Mouse (Mus musculus): ENCODE results near the gene Sidt1.
"Not testable (repeated sequence)": the region's sequence is repeated elsewhere in the genome, so short reads cannot be mapped to it uniquely, and the experiment has no call there.

Sidt1 gene

GRCm38 (mm10) chr16:44303822-44304221 lies 29.2 kb downstream of the Sidt1 start:
- no peak for DNase-seq (ENCODE audit: low spot score in 2 of 2)

- DNase-seq (ENCODE audit: low spot score in 2 of 2), result no peak
These were observed 30.7 kb downstream of the Sidt1 start for GRCm38 (mm10) chr16:44302126-44302892.

DNA sequence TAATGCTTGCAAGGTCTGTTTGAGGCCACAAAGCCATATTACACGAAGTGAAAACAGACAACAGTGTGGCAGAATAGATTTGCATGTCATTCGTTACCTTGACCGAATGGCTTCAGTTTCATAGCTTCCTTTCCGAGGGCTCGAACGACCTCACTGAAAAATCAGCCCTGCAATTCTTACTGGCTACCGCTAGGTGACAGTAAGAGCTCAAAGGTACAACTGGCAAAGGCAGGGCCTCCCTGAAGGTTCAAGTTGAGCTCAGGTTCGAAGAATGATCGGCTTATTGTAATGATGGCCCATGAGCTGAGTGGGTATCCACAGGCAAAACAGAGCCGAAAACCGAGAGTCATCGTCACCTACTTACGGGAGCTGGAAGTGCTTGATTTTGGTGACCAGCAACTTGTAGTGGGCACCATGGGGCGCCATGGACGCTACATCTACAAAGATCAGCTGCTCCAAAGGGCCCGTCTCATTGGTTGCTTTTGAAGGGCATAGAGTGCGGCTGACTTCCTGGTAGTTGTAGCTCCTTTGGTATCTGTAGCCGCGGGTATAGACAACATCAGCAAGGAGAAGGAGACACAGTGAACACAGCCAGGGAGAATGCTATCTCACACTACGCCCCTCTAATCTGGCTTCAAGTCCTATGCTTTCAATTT lies 33.4 kb downstream of the Sidt1 start:
- DNase-seq (ENCODE audit: low spot score in 2 of 2), result no peak

DNA sequence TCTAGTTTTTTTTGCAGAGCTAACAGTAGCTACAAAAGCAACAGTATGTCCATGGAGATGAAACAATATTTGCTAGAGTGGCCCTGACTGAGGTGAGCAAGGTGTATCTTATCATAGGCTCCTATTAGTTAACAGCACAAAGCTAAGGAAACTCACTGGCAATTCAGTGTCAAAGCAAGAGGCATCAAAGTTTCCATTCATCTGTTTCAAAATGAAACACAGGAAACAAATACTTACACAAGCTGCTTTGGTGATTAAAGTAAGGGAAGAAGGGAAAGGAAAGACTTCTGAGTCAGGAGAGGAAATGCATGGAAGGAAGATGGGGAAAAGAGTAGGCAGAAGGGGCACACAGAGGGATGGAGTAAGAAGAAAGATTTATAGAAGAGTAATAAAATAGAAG lies 39.0 kb downstream of the Sidt1 start:
- DNase-seq (ENCODE audit: low spot score in 2 of 2), result no peak

DNA sequence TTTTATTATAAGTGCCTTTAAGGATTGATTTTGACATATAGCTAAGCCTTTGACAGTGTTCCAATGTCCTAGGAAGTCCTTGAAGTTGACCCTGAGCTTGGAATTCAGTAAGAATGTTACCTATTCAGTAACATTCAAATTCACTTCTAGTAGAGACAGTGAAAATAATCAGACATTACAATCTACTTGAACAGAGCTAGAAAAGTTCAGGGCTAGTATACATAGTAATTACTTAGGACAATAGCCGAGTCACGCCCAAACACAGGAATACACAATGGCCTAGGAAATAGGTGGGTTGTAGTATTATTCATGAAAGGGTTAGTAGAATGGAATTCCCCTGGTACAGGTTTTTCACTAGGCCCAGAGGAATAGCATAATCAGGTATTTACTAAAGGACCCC lies 40.3 kb downstream of the Sidt1 start:
- DNase-seq (ENCODE audit: low spot score in 2 of 2), result not testable (repeated sequence)

DNA sequence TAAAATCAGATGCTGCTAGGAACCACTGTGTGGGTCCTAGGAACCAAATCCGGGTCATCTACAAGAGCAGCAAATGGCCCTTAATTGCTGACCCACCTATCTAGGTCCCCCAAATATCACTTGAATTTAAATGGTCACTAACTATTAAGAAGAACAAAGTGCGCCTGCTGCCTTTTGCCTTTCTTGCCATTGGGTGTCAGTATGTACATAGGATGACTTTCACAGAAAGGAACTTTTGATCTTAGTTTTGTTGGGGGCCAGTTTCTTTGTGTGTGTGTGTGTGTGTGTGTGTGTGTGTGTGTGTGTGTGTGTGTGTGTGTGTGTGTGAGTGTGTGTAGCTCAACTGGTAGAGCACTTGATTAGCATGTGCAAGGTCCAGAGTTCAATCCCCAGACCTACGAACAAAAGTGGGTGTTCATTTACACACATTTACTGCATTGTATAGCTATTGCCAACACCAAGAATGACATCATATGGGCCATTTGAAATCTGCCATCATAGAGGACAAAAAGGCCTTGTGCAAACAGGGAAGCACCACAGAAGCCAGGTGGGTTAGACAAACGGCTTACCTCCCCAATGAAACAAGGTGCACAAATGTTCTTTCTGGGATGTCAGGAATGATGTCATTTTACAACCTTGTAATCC lies 43.9 kb downstream of the Sidt1 start:
- no peak for DNase-seq (ENCODE audit: low spot score in 2 of 2)

- DNase-seq (ENCODE audit: low spot score in 2 of 2), result no peak
These were observed 45.5 kb downstream of the Sidt1 start for GRCm38 (mm10) chr16:44287356-44287950.

GRCm38 (mm10) chr16:44282614-44283325 lies 50.2 kb downstream of the Sidt1 start:
- no peak for DNase-seq (ENCODE audit: low spot score in 2 of 2)

- DNase-seq (ENCODE audit: low spot score in 2 of 2), result no peak
These were observed 51.0 kb downstream of the Sidt1 start for GRCm38 (mm10) chr16:44282036-44282435.

DNA sequence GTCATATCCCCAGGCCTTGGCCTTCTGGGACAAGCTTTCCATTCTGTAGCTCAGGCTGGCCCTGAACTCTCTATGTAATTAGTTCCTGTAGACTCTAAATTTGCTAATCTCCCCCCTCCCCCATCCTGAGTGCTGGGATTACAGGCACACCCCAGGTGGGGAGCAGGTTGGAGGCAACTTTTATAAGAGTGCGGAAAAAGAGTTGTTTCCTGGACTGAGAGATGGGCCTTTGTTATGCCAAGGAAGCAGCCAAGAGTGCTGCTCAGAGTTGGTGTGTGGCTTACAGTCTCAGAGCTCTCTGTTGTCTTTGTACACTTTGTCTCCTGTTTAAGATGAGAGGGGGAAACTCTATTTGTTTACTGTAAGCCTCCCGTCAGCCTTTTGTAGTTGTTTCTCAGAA lies 52.2 kb downstream of the Sidt1 start:
- DNase-seq (ENCODE audit: low spot score in 2 of 2), result no peak

- peak in 1 of 2 experiments; percentile 39 for DNase-seq (ENCODE audit: low spot score in 2 of 2)
These were observed 55.8 kb downstream of the Sidt1 start for GRCm38 (mm10) chr16:44277212-44277611.

- no peak for DNase-seq (ENCODE audit: low spot score in 2 of 2)
These were observed 61.5 kb downstream of the Sidt1 start for GRCm38 (mm10) chr16:44271371-44272038.

GRCm38 (mm10) chr16:44270606-44271005 lies 62.4 kb downstream of the Sidt1 start:
- DNase-seq (ENCODE audit: low spot score in 2 of 2), result no peak

- DNase-seq (ENCODE audit: low spot score in 2 of 2), result no peak
These were observed 63.4 kb downstream of the Sidt1 start for GRCm38 (mm10) chr16:44269578-44269977.

GRCm38 (mm10) chr16:44268541-44269215 lies 64.3 kb downstream of the Sidt1 start:
- peak; percentile 40 to 70 for DNase-seq (ENCODE audit: low spot score in 2 of 2)

DNA sequence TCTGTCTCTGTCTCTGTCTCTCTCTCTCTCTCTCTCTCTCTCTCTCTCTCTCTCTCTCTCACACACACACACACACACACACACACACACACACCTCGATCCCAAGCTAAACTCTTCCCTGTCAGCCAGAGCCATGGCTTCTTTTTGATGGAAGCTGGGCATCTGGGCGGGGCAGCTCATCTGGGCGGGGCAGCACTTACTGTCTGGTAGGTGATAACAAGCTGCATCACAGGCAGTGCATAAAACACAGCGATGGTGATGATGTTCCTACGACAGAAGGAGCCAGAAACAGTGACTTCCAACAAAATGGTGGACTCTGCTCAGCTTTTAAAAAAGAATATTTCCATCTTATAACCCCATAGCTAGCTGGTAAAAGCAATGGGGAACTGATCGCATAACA lies 67.4 kb downstream of the Sidt1 start:
- DNase-seq (ENCODE audit: low spot score in 2 of 2), result no peak

DNA sequence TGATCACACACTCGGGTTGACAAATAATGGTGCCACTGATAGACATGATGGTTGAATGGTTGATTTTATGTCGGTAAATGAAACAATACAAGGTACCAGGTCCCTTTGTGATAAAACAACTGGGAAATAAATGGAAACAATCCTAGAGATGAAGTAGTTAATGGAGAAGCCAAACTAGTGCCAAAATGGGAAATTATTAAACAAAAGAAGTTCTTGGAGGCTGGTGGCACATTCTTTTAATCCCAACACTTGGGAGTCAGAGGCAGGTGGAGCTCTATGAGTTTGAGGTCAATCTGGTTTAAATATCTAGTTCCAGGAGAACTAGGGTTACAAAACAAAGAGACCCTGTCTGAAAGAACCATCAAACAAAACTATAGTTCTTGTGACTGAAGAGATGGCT lies 68.1 kb downstream of the Sidt1 start:
- DNase-seq (ENCODE audit: low spot score in 2 of 2), result no peak

DNA sequence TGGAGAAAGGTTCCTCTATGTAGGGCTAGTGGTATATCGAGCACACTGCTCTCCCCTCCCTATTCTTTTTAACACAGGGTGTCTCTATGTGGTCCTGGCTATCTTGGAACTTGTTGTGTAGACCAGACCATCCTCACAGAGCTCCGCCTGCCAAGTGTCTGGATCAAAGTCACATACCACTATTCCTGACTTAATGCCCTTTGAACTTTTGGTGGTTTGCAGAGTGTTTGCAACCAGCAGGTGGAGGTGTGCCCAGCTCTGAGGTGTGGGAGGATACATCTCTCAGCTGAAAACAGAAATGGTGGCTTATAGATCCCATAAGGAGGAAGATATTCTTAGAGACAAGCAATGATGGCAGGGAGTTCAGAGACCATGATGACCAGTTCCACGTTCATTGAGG lies 75.5 kb downstream of the Sidt1 start:
- DNase-seq (ENCODE audit: low spot score in 2 of 2), result no peak

DNA sequence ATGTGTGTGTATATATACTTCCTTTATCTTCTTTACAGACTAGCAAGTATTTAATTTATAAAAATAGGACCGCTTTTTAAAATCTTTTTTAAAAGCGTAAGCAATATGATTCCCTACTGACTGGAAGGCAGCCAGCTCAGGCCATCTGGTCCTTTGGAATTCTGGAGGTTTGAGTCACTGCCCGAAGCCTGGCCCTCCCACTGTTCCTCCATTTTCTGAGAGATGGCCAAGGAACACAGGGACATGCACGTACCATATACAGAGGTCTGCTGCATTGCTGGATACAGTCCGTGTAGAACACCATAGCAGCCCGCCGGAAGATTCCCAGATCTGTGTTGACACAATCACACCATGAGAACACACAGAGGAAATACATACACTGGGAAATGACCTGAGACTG lies 78.3 kb downstream of the Sidt1 start:
- DNase-seq (ENCODE audit: low spot score in 2 of 2), result peak in 1 of 2 experiments; percentile 66

DNA sequence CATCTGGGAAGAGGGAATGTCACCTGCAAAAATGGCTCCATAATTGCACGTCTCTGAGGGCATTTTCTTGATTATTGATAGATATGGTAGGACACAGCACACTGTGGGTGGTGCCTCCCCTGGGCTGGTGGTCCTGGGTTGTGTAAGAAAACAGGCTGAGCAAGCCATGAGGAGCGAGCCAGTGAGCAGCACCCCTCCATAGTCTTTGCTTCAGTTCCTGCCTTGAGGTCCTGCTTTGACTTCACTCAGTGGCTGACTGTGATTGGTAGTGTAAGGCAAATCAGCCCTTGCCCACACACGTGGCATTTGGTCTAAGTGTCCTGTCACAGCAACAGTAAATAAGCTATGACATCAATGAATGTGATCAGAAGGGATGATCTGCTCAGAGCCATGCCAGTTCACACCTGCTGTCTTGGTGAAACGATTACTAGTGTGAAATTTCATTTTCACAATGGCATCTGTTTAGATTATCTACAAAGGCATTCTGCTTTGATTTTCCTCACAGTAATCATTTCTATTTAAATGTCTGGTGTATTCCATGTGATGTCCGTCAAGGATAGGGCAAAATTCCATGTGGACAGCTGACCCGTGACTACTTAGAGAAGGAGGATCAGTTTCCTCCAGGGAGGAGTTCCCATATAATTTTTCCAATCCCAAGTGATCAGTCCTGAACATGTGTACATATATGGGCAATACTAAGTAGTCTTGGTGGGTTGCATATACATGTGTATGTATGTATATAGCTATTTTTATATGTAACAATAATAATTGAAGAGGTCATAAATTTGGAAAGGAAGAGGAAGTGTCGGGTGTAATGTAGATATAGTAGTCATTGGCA lies 79.0 kb downstream of the Sidt1 start:
- no peak for DNase-seq (ENCODE audit: low spot score in 2 of 2)

Measured in frontal cortex, postnatal 36 days (tissue).